Mouse (Mus musculus) lung, postnatal 14 days (tissue): Measurements from ENCODE around the gene Cyld.
"Not testable (repeated sequence)": the region's sequence is repeated elsewhere in the genome, so short reads cannot be mapped to it uniquely, and the experiment has no call there.

Experiments used
- DNase-seq: peaks from one replicate; pipeline ENCODE4 v3.0.0; 2021

Gene Cyld

GRCm38 (mm10) chr8:88696721-88697641 lies at the start of gene Cyld:
Gene Cyld (plus strand): TSS chr8:88697028.
- peak; percentile 99 for DNase-seq

DNA sequence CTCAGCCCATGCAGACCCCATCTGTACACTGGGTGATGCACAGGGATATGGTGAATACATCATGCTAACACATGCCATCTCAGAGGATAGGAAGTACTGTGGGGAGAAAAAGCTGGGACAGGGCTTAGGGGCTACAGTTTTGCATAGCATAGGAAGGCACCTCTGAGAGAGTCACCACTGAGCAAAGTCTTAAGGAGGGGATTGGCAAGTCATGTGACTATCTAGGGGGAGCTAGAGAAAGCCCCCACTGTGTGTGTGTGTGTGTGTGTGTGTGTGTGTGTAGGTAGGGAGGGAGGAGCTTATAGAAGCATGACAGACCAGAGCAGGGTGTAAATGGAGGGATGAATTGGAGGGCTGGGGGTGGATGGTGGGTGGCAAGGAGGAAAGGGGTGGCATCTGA lies 48.5 kb upstream of the Cyld start:
- DNase-seq = no peak

DNA sequence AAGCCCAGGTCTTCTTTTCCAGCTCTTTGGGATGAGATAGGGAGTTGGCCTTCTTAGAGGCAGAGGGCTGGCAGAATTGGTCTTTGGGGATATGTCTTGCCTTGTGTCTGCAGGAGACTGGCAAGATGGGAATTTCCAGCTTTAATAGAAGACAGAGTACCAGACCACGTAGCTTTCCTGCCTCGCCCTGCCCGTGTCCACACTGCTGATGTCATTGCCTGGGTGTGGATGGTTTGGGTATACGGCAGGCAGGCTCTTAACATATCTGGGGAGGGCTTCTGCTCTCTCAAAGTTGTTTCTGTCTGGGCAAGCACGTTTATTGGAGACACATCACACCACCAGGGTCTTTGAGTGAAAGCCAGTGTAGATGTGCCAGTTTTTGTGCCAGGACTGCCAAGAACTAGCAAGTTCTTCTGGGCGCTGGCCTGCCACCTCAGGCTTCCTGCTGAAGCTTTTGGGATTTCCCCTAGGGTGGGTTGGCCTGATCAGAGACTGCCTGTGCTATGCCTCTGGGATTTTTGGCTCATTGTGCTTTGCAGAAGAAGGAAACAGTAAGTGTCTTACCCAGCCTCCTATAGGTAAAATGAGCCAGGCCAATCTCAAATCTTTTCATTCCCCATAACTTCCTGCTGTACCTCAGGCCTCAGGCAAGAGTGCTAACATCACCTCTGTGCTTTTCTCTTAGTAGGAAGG lies 46.7 kb upstream of the Cyld start:
- no peak for DNase-seq

- DNase-seq = not testable (repeated sequence)
Observed at GRCm38 (mm10) chr8:88651122-88651521, 45.7 kb upstream of the Cyld start.

GRCm38 (mm10) chr8:88655334-88655733 lies 41.5 kb upstream of the Cyld start:
- DNase-seq = no peak

DNA sequence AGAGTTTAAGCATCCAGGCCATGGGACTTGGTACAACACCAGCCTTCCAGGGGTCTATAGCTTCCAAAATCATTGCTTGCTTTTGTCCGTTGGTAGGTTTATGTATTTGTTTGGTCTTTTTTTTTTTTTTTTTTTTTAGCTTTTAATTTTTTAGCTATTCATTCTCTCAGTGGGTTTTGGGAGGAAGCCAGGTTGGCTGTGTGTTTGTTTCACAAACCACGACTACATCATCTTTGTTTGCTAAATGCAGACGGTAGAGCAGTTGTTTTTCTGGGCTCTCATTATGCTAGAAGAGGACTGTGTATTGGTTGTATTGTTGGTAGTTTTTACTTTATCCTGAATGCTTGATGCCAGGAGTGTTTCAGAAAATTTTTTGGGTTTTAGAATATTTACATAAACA lies 37.0 kb upstream of the Cyld start:
- no peak for DNase-seq

DNA sequence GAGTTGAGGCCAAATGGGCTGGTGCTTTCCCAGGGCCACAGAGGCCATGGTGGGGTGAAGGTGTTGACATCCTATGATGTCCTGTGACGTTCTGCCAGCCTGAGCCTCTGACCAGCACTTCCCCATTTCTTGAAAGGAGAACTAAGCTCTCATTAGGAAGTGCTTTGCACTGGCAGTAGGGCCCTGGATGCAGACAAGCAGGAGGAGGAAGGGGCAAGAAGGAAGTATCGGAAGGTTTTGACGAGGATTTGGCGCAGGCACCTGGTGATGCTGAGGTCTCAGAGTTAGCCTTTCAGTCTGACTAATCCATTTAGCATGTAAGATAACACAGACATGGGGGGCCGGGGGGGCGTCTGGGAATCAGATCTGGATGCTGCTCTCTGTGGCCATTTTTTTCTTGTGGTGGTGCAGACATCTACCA lies 34.4 kb upstream of the Cyld start:
- DNase-seq = peak; percentile 18

- no peak for DNase-seq
Observed at GRCm38 (mm10) chr8:88664121-88664520, 32.7 kb upstream of the Cyld start.

GRCm38 (mm10) chr8:88664947-88665346 lies 31.9 kb upstream of the Cyld start:
- peak; percentile 28 for DNase-seq

GRCm38 (mm10) chr8:88666435-88666834 lies 30.4 kb upstream of the Cyld start:
- DNase-seq = peak; percentile 20

- DNase-seq = no peak
Observed at GRCm38 (mm10) chr8:88668400-88669086, 28.3 kb upstream of the Cyld start.

DNA sequence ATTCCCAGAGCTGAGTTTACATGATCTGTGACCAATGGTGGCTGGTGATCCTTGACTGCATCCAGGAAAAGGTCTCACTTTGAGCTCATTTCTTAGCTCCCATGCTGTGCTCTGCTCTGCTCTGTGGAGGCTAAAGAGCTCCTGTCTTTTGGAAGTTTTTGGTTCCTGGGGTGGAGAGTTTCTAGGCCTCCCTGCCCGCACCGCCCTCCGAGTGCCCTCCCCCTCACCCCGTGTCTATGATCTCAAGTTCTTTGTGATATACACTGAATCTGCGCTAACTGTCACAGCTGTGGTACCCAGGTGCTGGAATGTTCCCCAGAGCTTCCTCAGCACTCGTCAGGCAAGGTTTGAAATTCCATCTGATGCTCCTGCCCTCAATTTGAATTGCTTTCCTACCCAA lies 26.0 kb upstream of the Cyld start:
- DNase-seq = no peak

DNA sequence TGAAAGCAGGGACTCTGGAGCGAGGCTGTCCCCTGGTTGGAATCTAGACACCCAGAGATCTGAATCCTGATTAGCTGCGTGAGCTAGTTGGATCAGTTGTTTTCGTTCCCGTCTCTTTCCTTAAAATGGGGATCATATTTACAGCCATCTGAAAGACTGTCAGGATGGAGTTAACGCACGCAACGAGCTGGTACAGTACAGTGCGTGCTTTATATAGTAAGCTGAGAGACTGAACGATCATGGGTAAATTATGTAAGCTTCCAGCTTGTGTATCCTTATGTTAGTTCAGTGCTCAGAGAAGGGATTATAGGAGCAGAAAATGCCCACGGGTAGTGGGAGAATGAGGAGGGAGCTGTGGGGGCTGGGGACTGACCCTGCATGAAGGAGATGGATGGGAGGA lies 25.3 kb upstream of the Cyld start:
- no peak for DNase-seq

DNA sequence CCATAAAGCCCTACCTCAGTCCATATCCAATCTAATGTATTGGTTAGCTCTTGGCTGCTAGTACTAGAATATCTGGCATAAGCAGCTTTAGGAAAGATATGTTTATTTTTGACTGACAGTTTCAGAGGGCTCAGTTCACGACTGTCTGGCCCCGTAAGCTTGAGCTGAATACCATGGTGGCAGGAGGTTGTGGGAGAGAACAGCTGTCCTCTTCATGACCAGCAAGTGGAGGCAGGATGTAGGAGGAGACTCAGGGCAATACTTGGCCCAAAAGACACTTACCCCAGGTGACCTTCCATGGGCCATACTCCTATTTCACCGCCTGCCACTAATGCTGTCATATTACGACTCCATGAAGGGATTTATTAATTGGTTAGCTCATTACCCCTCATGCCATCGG lies 23.0 kb upstream of the Cyld start:
- no peak for DNase-seq

DNA sequence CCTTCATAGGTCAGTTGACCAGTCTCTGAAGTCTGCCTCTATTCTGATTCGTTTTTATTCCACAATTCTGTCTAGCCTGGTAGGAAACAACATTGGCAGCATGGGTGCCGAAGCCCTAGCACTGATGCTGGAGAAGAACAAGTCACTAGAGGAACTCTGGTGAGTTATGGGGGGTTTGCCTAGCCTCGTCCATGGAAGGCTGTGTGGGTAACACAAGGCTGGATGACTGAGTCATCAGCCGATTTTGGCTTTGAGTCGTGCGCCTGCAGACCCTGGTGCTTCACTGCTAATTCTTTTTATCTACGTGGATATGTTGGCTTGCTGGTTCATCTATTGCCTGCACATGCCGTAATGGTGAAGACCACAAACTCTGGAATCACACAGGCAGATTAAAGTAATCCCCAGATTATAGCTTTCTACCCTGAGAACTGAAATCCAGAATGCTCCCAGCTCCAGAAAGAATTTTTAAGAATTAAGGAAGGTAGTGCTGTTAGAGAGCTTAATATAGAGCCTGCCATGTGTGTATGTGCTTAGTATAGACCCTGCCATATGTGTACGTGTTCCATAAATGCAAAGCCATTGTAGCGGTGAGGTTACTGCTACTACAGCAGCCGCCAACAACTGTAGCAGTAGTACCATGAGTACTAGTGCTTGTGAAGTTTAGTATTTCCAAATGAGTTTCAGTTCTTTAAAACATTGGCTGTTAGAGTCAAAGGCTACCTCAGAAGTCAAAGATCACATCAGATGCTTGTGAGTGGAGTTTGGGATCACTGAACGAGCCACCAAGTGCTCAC lies 21.3 kb upstream of the Cyld start:
- DNase-seq = no peak

DNA sequence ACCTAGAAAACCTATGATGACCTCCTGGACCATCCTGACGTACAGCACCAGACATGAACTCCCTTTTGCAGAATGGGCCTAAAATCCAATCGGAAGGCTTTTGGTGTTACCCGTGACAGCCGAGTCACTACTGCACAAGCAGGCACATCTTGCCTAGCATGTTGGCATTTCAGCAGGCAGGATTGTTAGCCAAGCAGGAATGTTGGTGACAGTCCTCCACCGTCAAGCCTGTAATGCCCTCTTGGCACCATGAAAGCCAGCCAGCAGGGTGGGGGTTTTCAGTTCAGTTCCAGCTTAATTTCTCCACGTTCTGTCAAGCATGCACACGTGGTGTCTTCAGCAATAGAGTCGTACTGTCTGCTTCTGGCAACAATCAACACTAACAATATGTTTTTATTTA lies 19.8 kb upstream of the Cyld start:
- DNase-seq = no peak

DNA sequence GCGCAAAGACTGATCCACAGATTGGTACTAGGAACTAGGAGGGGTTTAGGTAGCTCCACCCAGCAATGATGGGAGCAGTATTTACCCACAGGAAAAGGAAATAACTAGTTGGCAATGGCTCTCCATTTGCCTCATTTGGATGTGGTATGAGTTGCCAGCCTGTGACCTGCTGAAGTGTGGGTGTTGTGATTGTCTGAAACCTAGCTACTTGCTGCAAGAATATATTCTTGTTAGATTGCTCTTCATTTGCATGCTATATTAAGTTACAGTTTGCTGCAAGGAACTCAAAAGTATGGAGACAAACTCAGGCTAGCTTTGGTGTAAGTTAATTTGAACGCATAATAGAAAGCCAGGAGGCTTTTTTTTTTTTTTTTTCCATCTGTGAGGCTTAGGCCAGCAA lies 16.3 kb upstream of the Cyld start:
- DNase-seq = no peak

- DNase-seq = no peak
Observed at GRCm38 (mm10) chr8:88681046-88681445, 15.8 kb upstream of the Cyld start.

DNA sequence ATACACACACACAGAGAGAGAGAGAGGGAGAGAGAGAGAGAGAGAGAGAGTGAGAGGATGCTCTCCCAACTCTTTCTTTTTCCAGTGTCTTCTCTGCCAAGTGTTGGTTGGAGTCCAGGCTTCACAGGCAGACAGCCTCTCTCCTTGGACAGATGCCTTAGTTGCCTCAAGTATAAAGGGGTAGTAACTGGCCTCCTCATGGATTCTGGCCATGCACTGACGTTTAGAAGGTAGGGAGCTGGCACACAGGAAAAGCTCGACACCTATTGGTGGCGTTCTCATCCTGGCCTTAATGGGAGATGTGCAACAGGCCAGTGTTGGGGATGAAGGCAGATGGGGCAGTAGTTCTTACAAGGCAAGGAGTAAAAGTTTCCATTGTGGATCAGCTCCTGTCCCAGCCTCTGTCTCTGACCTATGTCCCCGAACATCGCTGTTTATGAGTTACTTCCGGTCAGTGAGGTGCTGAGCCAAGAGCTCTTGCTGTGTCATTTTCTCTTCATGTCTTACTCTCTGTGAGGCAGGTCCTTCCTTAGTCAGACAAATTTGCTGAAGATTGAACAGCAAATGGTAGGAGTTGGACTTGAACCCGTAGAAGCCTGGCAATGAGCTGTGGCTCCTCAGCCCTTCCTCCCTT lies 13.1 kb upstream of the Cyld start:
- DNase-seq = peak; percentile 38

DNA sequence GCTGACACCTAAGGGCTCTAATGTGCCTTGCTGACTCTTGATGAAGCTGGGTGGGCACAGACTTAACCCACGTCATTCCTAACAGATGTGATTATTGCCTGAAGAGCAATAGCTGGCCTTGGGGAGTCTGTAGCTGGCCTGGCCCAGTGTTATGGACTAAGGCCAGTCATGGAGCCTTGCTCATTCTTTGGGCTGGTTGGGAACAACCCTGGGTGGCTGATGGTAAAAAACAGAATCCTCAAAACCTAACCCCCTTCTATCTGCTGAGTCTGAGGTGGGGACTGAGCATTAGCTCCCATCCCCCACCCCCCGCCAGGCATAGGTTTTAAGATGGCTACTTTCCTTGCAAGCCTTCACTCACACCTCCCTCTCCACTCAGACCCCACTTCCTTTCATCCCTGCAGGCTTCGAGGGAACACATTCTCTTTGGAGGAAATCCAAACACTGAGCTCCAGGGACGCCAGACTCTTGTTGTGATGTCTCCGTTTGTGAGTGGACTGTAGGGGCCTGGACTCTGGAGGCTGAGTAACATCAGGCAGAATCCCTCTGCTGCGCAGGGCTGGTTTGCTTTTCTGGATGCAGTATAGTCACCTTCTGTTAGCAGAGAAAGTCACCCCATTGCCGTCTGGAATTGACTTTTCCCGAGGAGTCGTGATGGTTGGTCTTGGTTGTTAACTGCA lies 10.5 kb upstream of the Cyld start:
- no peak for DNase-seq

DNA sequence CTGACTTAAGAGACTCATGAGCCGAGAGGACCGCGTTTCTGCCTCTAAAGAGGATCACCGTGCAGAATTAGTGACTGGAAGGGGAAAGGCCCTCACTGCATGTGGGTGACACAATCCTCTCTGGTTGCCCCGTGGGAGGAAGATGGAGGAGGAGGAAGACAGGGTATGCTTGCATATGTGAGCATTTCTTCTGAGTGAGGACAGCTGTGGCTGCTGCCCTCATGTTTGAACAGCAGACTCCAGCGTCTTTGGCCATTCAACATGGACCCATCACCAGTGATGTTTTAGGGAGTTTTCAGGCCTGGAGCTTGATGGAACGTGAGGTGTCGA lies 10.0 kb upstream of the Cyld start:
- no peak for DNase-seq

DNA sequence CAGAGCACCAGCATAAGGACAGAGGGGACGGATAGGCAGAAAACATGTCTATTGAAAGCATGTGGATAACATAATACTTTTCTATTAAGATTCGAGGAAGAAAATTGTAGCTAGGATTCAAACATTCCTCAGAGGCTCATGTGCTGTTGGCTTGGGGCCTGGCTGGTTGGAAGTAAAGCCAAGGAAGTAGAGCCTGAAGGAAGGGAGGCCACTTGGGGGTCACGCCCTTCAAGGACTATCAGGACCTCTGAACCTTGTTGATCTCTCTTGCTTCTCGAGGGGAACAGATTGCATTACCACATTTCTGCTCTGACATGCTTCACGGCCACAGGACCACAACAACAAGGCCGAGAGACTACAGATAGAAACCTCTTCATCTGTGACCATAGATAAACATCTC lies 7.7 kb upstream of the Cyld start:
- no peak for DNase-seq
